21 mouse cellular contexts compared by ENCODE assay signal in genomic region chr6:93544246-93544645, GRCm38 (mm10).
DNase-seq lines count a peak whose midpoint lies in the region; ATAC-seq and TF ChIP-seq lines count a peak whose summit lies in the region.
"Had no signal": no experiment of that assay in that cellular context is flagged by ENCODE, and none has a peak within 500 bp of the region (broad histone marks: within the 10 kb centered on the region; RNA-seq: fewer than 3 reads in every experiment).

No protein-coding gene starts in this region.

- ATAC-seq in embryonic facial prominence, embryonic 14.5 days (ENCODE audit: low read depth), result no peak
- peak; percentile 33; the same call in 1 of the 2 replicates for ATAC-seq in kidney, embryonic 15.5 days (replicated peaks; ENCODE audit: low FRiP score)

- TF ChIP-seq CTCF in kidney, adult 2 months (conservative IDR thresholded peaks at IDR 0.05; ENCODE audit: insufficient read depth, insufficient read length, low read depth, low read length), result no peak

- H3K4me1 ChIP-seq in embryonic facial prominence, embryonic 14.5 days (ENCODE audit: control insufficient read depth, insufficient read depth, low read length), result peaks cover 9% of the 10 kb centered on the region; the same call in 1 of the 2 replicates
- H3K4me1 ChIP-seq in embryonic facial prominence, embryonic 10.5 days, result peaks cover 14% of the 10 kb centered on the region; the same call in 1 of the 2 replicates
- H3K4me1 ChIP-seq in kidney, embryonic 15.5 days, result peaks cover 14% of the 10 kb centered on the region
- H3K4me1 ChIP-seq in kidney, adult 2 months (ENCODE audit: control insufficient read depth, insufficient read depth, low read length), result no peaks in the 10 kb centered on the region; the same call in 1 of the 2 replicates
- peaks cover 23% of the 10 kb centered on the region for H3K4me1 ChIP-seq in limb, embryonic 10.5 days
- H3K4me1 ChIP-seq: heart, embryonic 13.5 days; hindbrain, embryonic 12.5 days had no signal

- H3K36me3 ChIP-seq in embryonic facial prominence, embryonic 14.5 days (ENCODE audit: control insufficient read depth, insufficient read depth, low read length), result no peaks in the 10 kb centered on the region
- no peaks in the 10 kb centered on the region for H3K36me3 ChIP-seq in embryonic facial prominence, embryonic 10.5 days (replicated peaks)
- H3K36me3 ChIP-seq in kidney, embryonic 15.5 days, result no peaks in the 10 kb centered on the region
- no peaks in the 10 kb centered on the region for H3K36me3 ChIP-seq in kidney, adult 2 months (ENCODE audit: control insufficient read depth, insufficient read depth, low read length)
- H3K36me3 ChIP-seq in limb, embryonic 10.5 days, result no peaks in the 10 kb centered on the region
- H3K36me3 ChIP-seq: heart, embryonic 13.5 days; hindbrain, embryonic 12.5 days had no signal

- H3K9me3 ChIP-seq in embryonic facial prominence, embryonic 14.5 days (ENCODE audit: control insufficient read depth, low read length), result no peaks in the 10 kb centered on the region
- no peaks in the 10 kb centered on the region for H3K9me3 ChIP-seq in embryonic facial prominence, embryonic 10.5 days
- no peaks in the 10 kb centered on the region for H3K9me3 ChIP-seq in kidney, embryonic 15.5 days (replicated peaks)
- H3K9me3 ChIP-seq in limb, embryonic 10.5 days (replicated peaks), result no peaks in the 10 kb centered on the region
- H3K9me3 ChIP-seq: heart, embryonic 13.5 days; hindbrain, embryonic 12.5 days had no signal

- 48% methylated on average over 1 of the region's 1 CpGs for WGBS in embryonic facial prominence, embryonic 14.5 days
- WGBS in embryonic facial prominence, embryonic 10.5 days, result 49% methylated on average over 1 of the region's 1 CpGs
- 23% methylated on average over 1 of the region's 1 CpGs for WGBS in kidney, embryonic 15.5 days
- 38% methylated on average over 1 of the region's 1 CpGs for WGBS in kidney, adult 2 months
- 39% methylated on average over 1 of the region's 1 CpGs for WGBS in limb, embryonic 10.5 days

- no peak overlapping the region for H3K27ac ChIP-seq in embryonic facial prominence, embryonic 14.5 days (replicated peaks; ENCODE audit: low read depth, low read length)
- H3K27ac ChIP-seq in embryonic facial prominence, embryonic 10.5 days (replicated peaks), result no peak overlapping the region
- peak overlapping the region; percentile 54 for H3K27ac ChIP-seq in kidney, embryonic 15.5 days
- no peak overlapping the region for H3K27ac ChIP-seq in kidney, adult 2 months (ENCODE audit: insufficient read depth, low read depth, low read length)
- H3K27ac ChIP-seq in limb, embryonic 10.5 days, result peak overlapping the region; percentile 83
- H3K27ac ChIP-seq: heart, embryonic 13.5 days; hindbrain, embryonic 12.5 days; left cerebral cortex, adult 2 months; liver, embryonic 14.5 days had no signal

- DNase-seq in embryonic facial prominence, embryonic 14.5 days (ENCODE audit: low spot score), result no peak
- no peak for DNase-seq in embryonic facial prominence, embryonic 10.5 days (ENCODE audit: low spot score)
- no peak for DNase-seq in kidney, adult 2 months
- DNase-seq in limb, embryonic 10.5 days (ENCODE audit: low spot score), result no peak
- DNase-seq in yolk sac, embryonic 10.5 days (ENCODE audit: low spot score), result peak; percentile 45
- no peak for DNase-seq in spleen, adult 18-20 months
- DNase-seq: adrenal gland, postnatal 14 days; cerebellum, adult 9-10 months; gastrocnemius, postnatal 25 days; heart, adult 18-20 months; heart, postnatal 14 days; kidney, postnatal 10 days; left cerebral cortex, postnatal 4 days; lung, embryonic 14.5 days; midbrain, embryonic 14.5 days; thymus, postnatal 14 days had no signal

- H3K4me3 ChIP-seq in embryonic facial prominence, embryonic 14.5 days (ENCODE audit: low read depth, low read length), result no peak overlapping the region
- no peak overlapping the region for H3K4me3 ChIP-seq in embryonic facial prominence, embryonic 10.5 days
- H3K4me3 ChIP-seq in kidney, embryonic 15.5 days (replicated peaks), result no peak overlapping the region
- H3K4me3 ChIP-seq in kidney, adult 2 months (ENCODE audit: insufficient read depth, low read depth, low read length), result no peak overlapping the region
- H3K4me3 ChIP-seq in limb, embryonic 10.5 days, result no peak overlapping the region
- H3K4me3 ChIP-seq: heart, embryonic 13.5 days; hindbrain, embryonic 12.5 days had no signal

- H3K9ac ChIP-seq in embryonic facial prominence, embryonic 14.5 days (ENCODE audit: low read depth, low read length), result no peak overlapping the region
- H3K9ac ChIP-seq in kidney, embryonic 15.5 days, result no peak overlapping the region
- H3K9ac ChIP-seq: heart, embryonic 13.5 days; hindbrain, embryonic 12.5 days; liver, embryonic 14.5 days; lung, embryonic 14.5 days had no signal

- no peaks in the 10 kb centered on the region for H3K27me3 ChIP-seq in embryonic facial prominence, embryonic 14.5 days (replicated peaks; ENCODE audit: control insufficient read depth, insufficient read depth, low read length)
- H3K27me3 ChIP-seq in embryonic facial prominence, embryonic 10.5 days (replicated peaks; ENCODE audit: low read depth, poor library complexity, severe bottlenecking), result no peaks in the 10 kb centered on the region
- H3K27me3 ChIP-seq in kidney, embryonic 15.5 days, result no peaks in the 10 kb centered on the region
- no peaks in the 10 kb centered on the region for H3K27me3 ChIP-seq in kidney, adult 2 months (replicated peaks; ENCODE audit: control insufficient read depth, insufficient read depth, low read length)
- H3K27me3 ChIP-seq in limb, embryonic 10.5 days (ENCODE audit: low read depth, poor library complexity, severe bottlenecking), result no peaks in the 10 kb centered on the region
- H3K27me3 ChIP-seq: hindbrain, embryonic 12.5 days had no signal

- H3K4me2 ChIP-seq in embryonic facial prominence, embryonic 14.5 days (ENCODE audit: low read depth, low read length), result peak overlapping the region; percentile 48; the same call in 1 of the 2 replicates
- H3K4me2 ChIP-seq in kidney, embryonic 15.5 days, result 0 out of 2 replicates have a peak overlapping the region, but pooled peaks have one; percentile 51
- H3K4me2 ChIP-seq: hindbrain, embryonic 12.5 days had no signal

- TF ChIP-seq POLR2A in kidney, adult 2 months (IDR thresholded peaks at IDR 0.05; ENCODE audit: low read depth, low read length), result no peak

Comparison
In these comparisons a context has a peak if more than half of its experiments do, and no peak if none do; other contexts are left out.
1. H3K27ac ChIP-seq: peak in kidney, embryonic 15.5 days (single experiment) and limb, embryonic 10.5 days (single experiment); none in embryonic facial prominence, embryonic 14.5 days (single experiment), embryonic facial prominence, embryonic 10.5 days (single experiment) and kidney, adult 2 months (single experiment).